Mouse (Mus musculus) myocyte (in vitro differentiated cells): ENCODE measurements at regions not wholly inside any gene's neighbourhood (a gene's known extent, or its start where the extent isn't known, plus 50 kb on each side); places are given as distances from the start of the nearest gene placed in this dataset.

Experiments used
- H3K27me3 ChIP-seq: one replicate; pipeline ENCODE4 v1.6.1; 2011; ENCODE audit not compliant: control insufficient read depth, insufficient read depth, insufficient read length
- H3K36me3 ChIP-seq: one replicate; pipeline ENCODE4 v1.6.1; 2011; ENCODE audit not compliant: control insufficient read depth, insufficient read depth
- H3K4me2 ChIP-seq: one replicate; pipeline ENCODE4 v1.6.1; 2011; ENCODE audit warnings: low read depth, control low read depth
- H3K4me3 ChIP-seq: one replicate; pipeline ENCODE4 v1.5.1; 2011; ENCODE audit warnings: mild to moderate bottlenecking, control low read depth, moderate library complexity
- H3K79me2 ChIP-seq: one replicate; pipeline ENCODE4 v1.6.1; 2011; ENCODE audit not compliant: control insufficient read depth, insufficient read depth
- H3ac ChIP-seq: one replicate; pipeline ENCODE4 v1.6.1; 2011; ENCODE audit not compliant: control insufficient read depth, insufficient read length
- CEBPB ChIP-seq: IDR thresholded peaks from 2 replicates; pipeline ENCODE4 v1.6.1; 2011; ENCODE audit warnings: mild to moderate bottlenecking, moderate library complexity; ENCODE audit not compliant: poor library complexity, insufficient read depth, severe bottlenecking
- E2F4 ChIP-seq: IDR thresholded peaks from one replicate; pipeline ENCODE4 v1.6.1; 2011; ENCODE audit warnings: mild to moderate bottlenecking, control low read depth, moderate library complexity; ENCODE audit not compliant: insufficient read depth
- MAX ChIP-seq: IDR thresholded peaks from one replicate; pipeline ENCODE4 v1.6.1; 2011; ENCODE audit warnings: low read depth, mild to moderate bottlenecking, control low read depth
- MYOD1 ChIP-seq, 3 experiments: IDR thresholded peaks; one replicate each; pipeline ENCODE4 v1.6.1; 2011; ENCODE audit warnings: control low read depth in 2 of 3, low read depth in 2 of 3, mild to moderate bottlenecking in 2 of 3, moderate library complexity in 1 of 3; ENCODE audit not compliant: insufficient read length in 2 of 3, control insufficient read depth in 1 of 3
- MYOG ChIP-seq, 3 experiments: IDR thresholded peaks; one replicate each; pipeline ENCODE4 v1.6.1; 2011; ENCODE audit warnings: control low read depth in 2 of 3, low read depth in 2 of 3, mild to moderate bottlenecking in 2 of 3; ENCODE audit not compliant: insufficient read length in 2 of 3, control insufficient read depth in 1 of 3, insufficient read depth in 1 of 3
- POLR2A ChIP-seq: IDR thresholded peaks from one replicate; pipeline ENCODE4 v1.6.1; 2011; ENCODE audit warnings: low read depth, mild to moderate bottlenecking, control low read depth, moderate library complexity; ENCODE audit not compliant: insufficient read length
- POLR2AphosphoS2 ChIP-seq: IDR thresholded peaks from one replicate; pipeline ENCODE4 v1.6.1; 2011; ENCODE audit warnings: low read depth, control low read depth; ENCODE audit not compliant: insufficient read length
- REST ChIP-seq: IDR thresholded peaks from one replicate; pipeline ENCODE4 v1.6.1; 2011; ENCODE audit warnings: mild to moderate bottlenecking, control low read depth, moderate library complexity; ENCODE audit not compliant: insufficient read depth, insufficient read length
- SRF ChIP-seq: IDR thresholded peaks from one replicate; pipeline ENCODE4 v1.6.1; 2011; ENCODE audit warnings: low read depth; ENCODE audit not compliant: control insufficient read depth, insufficient read length
- TCF12 ChIP-seq: IDR thresholded peaks from one replicate; pipeline ENCODE4 v1.6.1; 2011; ENCODE audit warnings: mild to moderate bottlenecking, control low read depth; ENCODE audit not compliant: poor library complexity, insufficient read depth, severe bottlenecking
- TCF3 ChIP-seq: IDR thresholded peaks from one replicate; pipeline ENCODE4 v1.6.1; 2011; ENCODE audit warnings: low read depth, control low read depth; ENCODE audit not compliant: insufficient read length
- USF1 ChIP-seq: IDR thresholded peaks from one replicate; pipeline ENCODE4 v1.6.1; 2011; ENCODE audit warnings: low read depth, mild to moderate bottlenecking, control low read depth, moderate library complexity

DNA sequence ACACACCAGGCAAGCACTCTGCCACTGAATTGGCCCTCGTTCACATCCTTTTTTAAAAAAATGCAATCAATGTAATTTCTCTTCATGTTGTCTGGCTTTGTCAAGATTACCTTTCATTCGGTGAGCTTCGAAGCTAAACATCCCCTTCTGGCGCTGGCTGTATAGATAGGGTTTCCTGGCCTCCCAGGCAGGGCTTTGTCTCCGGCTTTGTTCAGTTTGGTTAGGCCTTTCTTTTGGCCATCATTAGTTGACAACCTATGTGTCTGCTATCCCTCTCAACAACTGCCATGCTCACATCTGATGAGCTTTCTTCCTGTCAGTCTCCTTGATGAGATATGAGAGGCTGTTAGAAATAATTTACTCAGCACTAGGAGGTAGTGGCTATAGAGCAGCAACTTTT lies 157.6 kb upstream of the Chd6 start:
- no peaks in the 10 kb centered on the region for H3K36me3 ChIP-seq
- H3K4me3 ChIP-seq: no peak overlapping the region
- no peaks in the 10 kb centered on the region for H3K27me3 ChIP-seq
- no peak overlapping the region for H3K4me2 ChIP-seq
- no peak overlapping the region for H3ac ChIP-seq
- H3K79me2 ChIP-seq: no peaks in the 10 kb centered on the region
- TF ChIP-seq SRF: no peak
- no peak for TF ChIP-seq REST
- no peak for TF ChIP-seq MAX
- no peak for TF ChIP-seq USF1
- no peak for TF ChIP-seq TCF12

- Histone ChIP-seq H3K36me3 (no peaks in the 10 kb centered on the region), H3K79me2 (no peaks in the 10 kb centered on the region), H3K4me2 (no peak overlapping the region), H3K27me3 (no peaks in the 10 kb centered on the region), H3ac (no peak overlapping the region), H3K4me3 (no peak overlapping the region)
- TF ChIP-seq CEBPB: no peak
- no peak for TF ChIP-seq POLR2AphosphoS2
Observed at GRCm38 (mm10) chr2:161265211-161265610, 156.3 kb upstream of the Chd6 start.

- H3K4me2 ChIP-seq: no peak overlapping the region
- H3K79me2 ChIP-seq: no peaks in the 10 kb centered on the region
- no peak overlapping the region for H3ac ChIP-seq
- TF ChIP-seq USF1: no peak
- TF ChIP-seq MYOD1 (IDR thresholded peaks at IDR 0.05; ENCODE audit: control insufficient read depth in 1 of 3, insufficient read length in 2 of 3, low read depth in 2 of 3): no peak
- TF ChIP-seq MAX: no peak
- no peak for TF ChIP-seq SRF
- no peak for TF ChIP-seq MYOG (IDR thresholded peaks at IDR 0.05; ENCODE audit: control insufficient read depth in 1 of 3, insufficient read depth in 1 of 3, insufficient read length in 2 of 3, low read depth in 2 of 3)
- no peak for TF ChIP-seq TCF3
- TF ChIP-seq CEBPB: no peak
- TF ChIP-seq TCF12: no peak
- TF ChIP-seq E2F4: no peak
- no peak for TF ChIP-seq REST
- TF ChIP-seq POLR2A: no peak
- TF ChIP-seq POLR2AphosphoS2: no peak
- no peaks in the 10 kb centered on the region for H3K27me3 ChIP-seq
- no peaks in the 10 kb centered on the region for H3K36me3 ChIP-seq
- H3K4me3 ChIP-seq: no peak overlapping the region
Observed at GRCm38 (mm10) chr2:161252761-161253160, 143.9 kb upstream of the Chd6 start.

DNA sequence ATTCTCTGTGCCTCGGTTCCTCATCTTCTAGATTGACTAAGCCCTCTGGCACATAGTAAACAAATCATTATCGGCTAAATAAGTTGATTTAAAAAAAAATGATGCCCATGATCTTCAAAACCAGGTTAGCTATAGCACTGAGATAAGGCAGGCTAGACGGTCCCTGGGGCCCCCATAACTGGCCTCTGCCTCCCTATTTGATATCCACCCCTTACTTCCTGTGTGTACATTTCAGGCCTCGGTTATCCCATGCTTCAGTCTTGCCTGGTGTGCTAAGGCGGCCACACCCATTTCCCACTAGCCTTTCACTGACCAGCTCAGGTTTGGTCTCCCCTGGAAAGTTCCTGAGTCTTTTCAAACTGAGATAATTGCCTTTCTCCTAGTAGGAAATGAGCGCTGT lies 132.8 kb upstream of the Chd6 start:
- no peaks in the 10 kb centered on the region for H3K36me3 ChIP-seq
- H3K4me2 ChIP-seq: no peak overlapping the region
- H3K27me3 ChIP-seq: no peaks in the 10 kb centered on the region
- TF ChIP-seq POLR2A (no peak), TCF3 (no peak), USF1 (no peak), E2F4 (no peak), POLR2AphosphoS2 (no peak), TCF12 (no peak), MAX (no peak), CEBPB (no peak), MYOG (IDR thresholded peaks at IDR 0.05; ENCODE audit: control insufficient read depth in 1 of 3, insufficient read depth in 1 of 3, insufficient read length in 2 of 3, low read depth in 2 of 3) (no peak), SRF (no peak), REST (no peak), MYOD1 (IDR thresholded peaks at IDR 0.05; ENCODE audit: control insufficient read depth in 1 of 3, insufficient read length in 2 of 3, low read depth in 2 of 3) (no peak)
- no peak overlapping the region for H3ac ChIP-seq
- H3K79me2 ChIP-seq: no peaks in the 10 kb centered on the region
- no peak overlapping the region for H3K4me3 ChIP-seq

- Histone ChIP-seq H3K4me2 (no peak overlapping the region), H3K27me3 (no peaks in the 10 kb centered on the region), H3K4me3 (no peak overlapping the region), H3ac (no peak overlapping the region), H3K36me3 (no peaks in the 10 kb centered on the region), H3K79me2 (no peaks in the 10 kb centered on the region)
- TF ChIP-seq MYOD1 (IDR thresholded peaks at IDR 0.05; ENCODE audit: control insufficient read depth in 1 of 3, insufficient read length in 2 of 3, low read depth in 2 of 3) (no peak), REST (no peak), E2F4 (no peak), TCF3 (no peak), TCF12 (no peak), CEBPB (no peak), POLR2AphosphoS2 (no peak), MAX (no peak)
Observed at GRCm38 (mm10) chr2:161237280-161237819, 128.5 kb upstream of the Chd6 start.
